Mouse (Mus musculus) liver, embryonic 14 days (tissue): ENCODE measurements around the gene Gm4498. TPM values are rescaled to one million over a fixed set of nuclear protein-coding genes. Genes with fewer than 3 reads are reported as not detected.

Experiments used
- polyA plus RNA-seq: library from polyadenylated mRNA; depleted of rRNA; stranded (reverse); fragments of >200 nt; gene quantifications from 2 replicates; pipeline ENCODE4 v1.2.3, GENCODE M21; 2012; rRNA removed

The Gm4498 gene
- not detected in 2 replicates for polyA plus RNA-seq

DNA sequence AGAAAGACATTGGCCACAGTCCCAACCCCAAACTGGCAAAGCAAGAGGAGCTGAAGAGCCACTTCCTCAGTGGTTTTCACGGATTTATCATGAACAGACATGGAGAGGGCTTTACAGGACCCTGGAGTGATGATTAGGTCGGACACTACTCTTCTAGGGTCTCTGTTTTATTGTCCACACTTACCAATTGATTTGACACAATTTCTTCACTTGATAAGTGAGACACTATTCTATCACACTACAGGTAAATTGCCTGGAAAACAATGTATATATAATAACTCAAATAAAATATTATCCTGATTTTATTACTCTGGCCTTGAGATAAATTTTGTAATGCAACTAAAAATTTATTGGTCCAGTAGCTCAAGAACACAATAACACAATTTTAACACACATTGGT is at the start of gene Gm4498:
TSS of gene Gm4498 (minus strand) at position 101 of the 400 bp plus-strand sequence.

DNA sequence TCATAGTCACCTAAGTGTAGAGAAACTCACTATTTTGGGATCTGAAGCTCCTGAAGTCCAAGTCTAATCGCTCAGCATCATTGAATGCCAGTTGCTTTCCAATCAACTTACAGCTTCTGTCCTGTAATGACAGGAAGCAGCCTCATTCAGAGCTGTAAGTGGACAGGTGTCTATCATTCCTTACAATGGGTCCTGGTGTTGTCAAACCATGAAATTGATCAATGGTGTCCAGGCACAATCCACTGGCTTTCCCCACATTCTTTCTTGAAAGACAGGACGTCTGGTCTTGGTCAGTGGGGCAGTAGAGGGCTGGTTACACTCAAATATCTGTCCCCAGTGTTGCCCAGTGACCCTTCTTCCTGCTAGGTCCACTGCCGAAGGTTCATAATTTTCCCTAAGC is 29.1 kb upstream of the Gm4498 start, which contains the start of gene Gm5890:
TSS of gene Gm5890 (minus strand) at position 101 of the 400 bp plus-strand sequence.

DNA sequence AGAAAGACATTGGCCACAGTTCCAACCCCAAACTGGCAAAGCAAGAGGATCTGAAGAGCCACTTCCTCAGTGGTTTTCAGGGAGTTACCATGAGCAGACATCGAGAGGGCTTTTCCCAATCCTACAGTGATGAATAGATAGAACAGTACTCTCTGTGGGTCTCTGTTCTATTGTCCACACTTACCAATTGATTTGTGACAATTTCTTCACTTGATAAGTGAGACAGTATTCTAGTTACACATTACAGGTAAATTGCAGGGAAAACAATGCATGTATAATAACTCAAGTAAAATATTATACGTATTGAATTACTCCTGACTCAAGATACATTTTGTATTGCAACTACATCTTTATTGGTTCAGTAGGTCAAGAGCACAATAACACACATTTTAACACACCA is 28.1 kb downstream of the Gm4498 start, which contains the start of gene Gm6164:
TSS of gene Gm6164 (minus strand) at position 101 of the 400 bp plus-strand sequence.

DNA sequence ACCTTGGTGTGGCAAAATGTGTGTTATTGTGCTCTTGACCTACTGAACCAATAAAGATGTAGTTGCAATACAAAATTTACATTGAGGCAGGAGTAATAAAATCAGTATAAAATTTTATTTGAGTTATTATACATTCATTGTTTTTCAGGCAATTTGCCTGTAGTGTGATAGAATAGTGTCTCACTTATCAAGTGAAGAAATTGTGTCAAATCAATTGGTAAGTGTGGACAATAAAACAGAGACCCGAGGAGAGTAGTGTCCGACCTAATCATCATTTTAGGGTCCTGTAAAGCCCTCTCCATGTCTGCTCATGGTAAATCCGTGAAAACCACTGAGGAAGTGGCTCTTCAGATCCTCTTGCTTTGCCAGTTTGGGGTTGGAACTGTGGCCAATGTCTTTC is 40.2 kb downstream of the Gm4498 start, which contains the start of gene Vmn1r95:
TSS of gene Vmn1r95 (plus strand) at position 301 of the 400 bp plus-strand sequence.

Other genes starting within 250 kb of the Gm4498 start
- not detected in 2 replicates for gene Nlrp9b, start 242.4 kb downstream of the Gm4498 start, polyA plus RNA-seq
- gene Vmn1r91, start 134.1 kb downstream of the Gm4498 start, polyA plus RNA-seq, result not detected in 2 replicates
- gene Gm16442, start 111.2 kb downstream of the Gm4498 start, polyA plus RNA-seq, result not detected in 2 replicates
- gene Vmn1r93, start 94.7 kb downstream of the Gm4498 start, polyA plus RNA-seq, result not detected in 2 replicates
- gene Vmn1r94, start 65.5 kb downstream of the Gm4498 start, polyA plus RNA-seq, result not detected in 2 replicates
- not detected in 2 replicates for gene Vmn1r95, start 40.1 kb downstream of the Gm4498 start, polyA plus RNA-seq
- gene Gm6164, start 28.2 kb downstream of the Gm4498 start, polyA plus RNA-seq, result not detected in 2 replicates
- gene Gm5890, start 29.0 kb upstream of the Gm4498 start, polyA plus RNA-seq, result not detected in 2 replicates
- not detected in 2 replicates for gene Gm4133, start 100.2 kb upstream of the Gm4498 start, polyA plus RNA-seq
- gene Gm5728, start 141.6 kb upstream of the Gm4498 start, polyA plus RNA-seq, result not detected in 2 replicates
- not detected in 2 replicates for gene Vmn1r100, start 184.1 kb upstream of the Gm4498 start, polyA plus RNA-seq
- not detected in 2 replicates for gene Vmn1r101, start 208.8 kb upstream of the Gm4498 start, polyA plus RNA-seq
- not detected in 2 replicates for gene Gm10670, start 241.1 kb upstream of the Gm4498 start, polyA plus RNA-seq